Mouse (Mus musculus) liver, adult 2 months (tissue): ENCODE data around the gene Nol12. TPM values are rescaled to one million over a fixed set of nuclear protein-coding genes. Genes with fewer than 3 reads are reported as not detected.

Source experiments
- DNase-seq: peaks from one replicate; pipeline ENCODE4 v3.0.0-alpha.2; 2011; ENCODE audit warnings: low read depth, low spot score; ENCODE audit errors: extremely low read depth
- H3K27ac ChIP-seq: fragments of 200-500 bp; replicated peaks from 2 replicates; pipeline ENCODE4 v1.5.1; 2012; ENCODE audit warnings: low read depth, mild to moderate bottlenecking, control low read depth, inconsistent platforms, low read length; ENCODE audit not compliant: insufficient read depth
- H3K27me3 ChIP-seq: fragments of 200-500 bp; 2 replicates; pipeline ENCODE4 v1.6.1; 2012; ENCODE audit warnings: mild to moderate bottlenecking, moderate library complexity, low read length, inconsistent platforms; ENCODE audit not compliant: control insufficient read depth, insufficient read depth
- H3K36me3 ChIP-seq: fragments of 200-500 bp; 2 replicates; pipeline ENCODE4 v1.6.1; 2012; ENCODE audit warnings: low read length, inconsistent platforms; ENCODE audit not compliant: control insufficient read depth, insufficient read depth
- H3K4me1 ChIP-seq: fragments of 200-500 bp; 2 replicates; pipeline ENCODE4 v1.6.1; 2011; ENCODE audit warnings: low read length; ENCODE audit not compliant: control insufficient read depth, insufficient read depth
- H3K4me3 ChIP-seq: fragments of 200-500 bp; 2 replicates; pipeline ENCODE4 v1.5.1; 2011; ENCODE audit warnings: low read depth, mild to moderate bottlenecking, control low read depth, low read length, moderate library complexity; ENCODE audit not compliant: insufficient read depth
- H3K79me2 ChIP-seq: fragments of 200-500 bp; 2 replicates; pipeline ENCODE4 v1.6.1; 2012; ENCODE audit warnings: inconsistent platforms, mild to moderate bottlenecking, low read length, moderate library complexity; ENCODE audit not compliant: control insufficient read depth, insufficient read depth
- H3K9ac ChIP-seq: fragments of 200-500 bp; 2 replicates; pipeline ENCODE4 v1.6.1; 2012; ENCODE audit warnings: low read depth, mild to moderate bottlenecking, control low read depth, inconsistent platforms, low read length
- CTCF ChIP-seq: fragments of 200-500 bp; IDR thresholded peaks from 2 replicates; pipeline ENCODE4 v1.5.1; 2011; ENCODE audit warnings: low read depth, low read length, control low read depth
- POLR2A ChIP-seq: fragments of 200-500 bp; IDR thresholded peaks from 2 replicates; pipeline ENCODE4 v1.6.1; 2011; ENCODE audit warnings: low read length, control low read depth; ENCODE audit not compliant: insufficient read depth; ENCODE audit errors: extremely low read depth
- WGBS: fragments of 180-500 bp; shearing (Covaris S2); methylation state at CpG from one replicate; pipeline ENCODE4 v1.1.7; 2018; 5-methylcytosine and 5-hydroxymethylcytosine counted together
- polyA plus RNA-seq: library from polyadenylated mRNA; depleted of rRNA; stranded (reverse); fragments of >200 nt; gene quantifications from 2 replicates; pipeline ENCODE4 v1.2.3, GENCODE M21; 2012
- total RNA-seq: library from RNA; depleted of rRNA; stranded (reverse); fragments of >200 nt; gene quantifications from 2 replicates; pipeline ENCODE4 v1.2.3, GENCODE M21; 2014

The Nol12 gene
- total and polyA plus RNA-seq, 2 experiments, result 5.3 to 13.1 TPM

DNA sequence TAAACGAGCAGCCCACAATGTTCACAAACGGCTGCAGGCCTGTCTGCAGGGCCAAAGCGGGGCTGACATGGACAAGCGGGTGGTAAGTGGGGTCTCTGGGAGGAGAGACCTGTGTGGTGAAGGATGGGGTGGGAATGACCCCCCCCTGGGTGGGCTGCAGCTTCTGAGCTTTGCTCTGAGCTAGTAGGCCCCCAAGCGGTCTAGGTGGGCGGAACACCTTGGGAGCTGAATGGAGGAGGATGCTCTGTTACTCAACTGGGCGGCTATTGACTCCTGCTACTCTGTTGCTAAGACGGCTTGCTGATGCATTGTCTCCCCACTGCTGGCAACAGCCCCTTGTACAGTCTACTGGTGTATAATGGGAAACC, 33.3 kb upstream of the Nol12 start:
- Histone ChIP-seq H3K27me3 (no peaks in the 10 kb centered on the region), H3K36me3 (no peaks in the 10 kb centered on the region), H3K27ac (no peak overlapping the region), H3K4me3 (no peak overlapping the region), H3K9ac (no peak overlapping the region), H3K4me1 (no peaks in the 10 kb centered on the region; the same call in 1 of the 2 replicates), H3K79me2 (no peaks in the 10 kb centered on the region)
- TF ChIP-seq POLR2A (no peak), CTCF (no peak)
- 85% methylated on average over 8 of the region's 8 CpGs for WGBS
- DNase-seq, result no peak

DNA sequence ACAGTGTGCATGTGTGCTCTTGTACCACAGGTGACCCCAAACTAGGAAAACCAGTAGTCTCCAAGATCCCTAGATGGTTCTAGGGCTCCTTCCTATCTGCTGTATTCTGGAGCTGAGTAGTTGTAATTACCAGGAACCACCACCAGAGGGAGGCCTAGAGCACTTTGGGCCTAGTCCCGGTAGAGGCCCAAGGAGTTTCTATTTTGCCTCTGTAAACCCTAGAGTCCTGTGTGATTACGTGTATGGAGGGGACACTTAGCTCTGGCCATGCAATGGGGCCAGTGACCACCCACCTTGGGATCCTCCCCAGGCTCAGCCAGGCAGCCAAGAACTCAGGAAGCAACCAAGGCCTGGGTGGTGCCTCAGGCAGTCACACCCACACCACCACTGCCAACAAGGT, 31.5 kb upstream of the Nol12 start:
- peak; percentile 46 for DNase-seq
- no peak for TF ChIP-seq POLR2A
- TF ChIP-seq CTCF, result peak; percentile 76
- Histone ChIP-seq H3K36me3 (no peaks in the 10 kb centered on the region), H3K9ac (no peak overlapping the region), H3K4me3 (no peak overlapping the region), H3K4me1 (no peaks in the 10 kb centered on the region; the same call in 1 of the 2 replicates), H3K27ac (no peak overlapping the region), H3K27me3 (no peaks in the 10 kb centered on the region), H3K79me2 (no peaks in the 10 kb centered on the region)
- 2% methylated on average over 2 of the region's 2 CpGs for WGBS

DNA sequence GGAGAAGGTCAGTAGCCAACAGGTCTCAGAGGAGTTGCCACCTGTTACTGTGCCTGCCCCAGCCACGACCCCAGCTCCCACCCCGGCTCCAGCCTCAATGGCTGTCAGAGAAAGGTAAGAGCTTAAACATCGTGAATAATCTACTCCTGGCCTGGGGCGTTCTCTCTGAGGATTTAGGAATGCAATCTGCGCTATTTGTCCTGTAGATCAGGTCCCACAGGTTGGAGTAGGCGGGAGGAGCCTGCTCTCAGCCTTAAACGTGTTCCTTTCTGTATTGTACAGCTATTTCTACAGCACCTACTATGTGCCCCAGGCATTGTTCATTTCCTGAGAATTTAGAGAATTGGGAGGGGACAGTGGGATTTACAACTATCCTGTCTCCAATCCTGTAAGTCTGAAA, 26.3 kb upstream of the Nol12 start:
- no peaks in the 10 kb centered on the region for H3K27me3 ChIP-seq
- no peak for DNase-seq
- 91% methylated on average over 7 of the region's 7 CpGs for whole genome bisulfite sequencing
- H3K4me3 ChIP-seq, result no peak overlapping the region
- H3K27ac ChIP-seq, result no peak overlapping the region
- no peak for TF ChIP-seq CTCF
- no peak for TF ChIP-seq POLR2A
- no peak overlapping the region for H3K9ac ChIP-seq
- H3K36me3 ChIP-seq, result no peaks in the 10 kb centered on the region
- no peaks in the 10 kb centered on the region for H3K79me2 ChIP-seq
- no peaks in the 10 kb centered on the region for H3K4me1 ChIP-seq

DNA sequence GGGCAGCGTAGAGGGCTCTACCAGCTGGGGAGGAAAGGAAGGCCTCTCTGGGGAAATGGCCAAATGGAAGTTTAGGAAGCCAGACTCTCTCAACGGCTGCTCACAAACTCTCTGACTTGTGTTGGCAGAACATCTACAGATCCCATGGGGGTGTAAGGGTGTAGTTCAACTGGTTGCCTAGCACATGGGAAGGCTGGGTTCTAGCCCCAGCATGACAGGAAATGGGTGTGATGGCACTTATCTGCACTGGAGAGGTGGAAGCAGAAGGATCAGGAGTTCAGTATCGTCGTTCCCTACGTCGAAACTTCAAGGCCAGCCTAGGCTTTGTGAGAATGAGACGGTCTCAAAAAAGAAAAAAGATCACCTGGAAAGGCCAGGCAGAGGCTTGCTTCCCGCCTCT, 25.8 kb upstream of the Nol12 start:
- Histone ChIP-seq H3K27me3 (0 out of 2 replicates have a peak, but pooled peaks cover under 1% of the 10 kb centered on the region), H3K36me3 (no peaks in the 10 kb centered on the region), H3K9ac (no peak overlapping the region), H3K4me1 (no peaks in the 10 kb centered on the region), H3K79me2 (no peaks in the 10 kb centered on the region), H3K27ac (no peak overlapping the region), H3K4me3 (no peak overlapping the region)
- no peak for DNase-seq
- TF ChIP-seq POLR2A (no peak), CTCF (no peak)
- WGBS, result 78% methylated on average over 8 of the region's 8 CpGs

DNA sequence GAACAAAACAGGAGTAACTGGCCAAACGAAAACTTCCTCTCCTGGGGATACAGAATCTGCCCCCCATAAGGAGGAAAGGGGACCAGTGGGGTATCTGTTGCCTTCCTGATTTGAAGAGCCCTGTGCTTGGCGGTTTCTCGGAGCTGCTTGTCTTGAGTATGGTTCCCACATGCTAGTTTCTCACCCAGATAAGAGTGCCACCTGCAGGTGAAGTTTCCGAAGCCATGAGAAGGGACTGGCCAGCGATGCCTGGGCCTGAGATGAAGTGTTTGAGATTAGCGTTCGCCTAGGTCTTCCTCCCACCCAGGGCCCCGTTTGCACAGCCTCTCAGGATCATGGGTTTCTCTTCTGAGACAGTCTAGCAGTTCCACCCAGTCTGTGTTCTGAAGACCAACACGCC, 22.7 kb upstream of the Nol12 start:
- no peaks in the 10 kb centered on the region for H3K36me3 ChIP-seq
- TF ChIP-seq POLR2A (no peak), CTCF (no peak)
- no peak overlapping the region for H3K9ac ChIP-seq
- 0 out of 2 replicates have a peak, but pooled peaks cover 5% of the 10 kb centered on the region for H3K27me3 ChIP-seq
- no peak overlapping the region for H3K4me3 ChIP-seq
- H3K27ac ChIP-seq, result no peak overlapping the region
- peaks cover 5% of the 10 kb centered on the region; the same call in 1 of the 2 replicates for H3K4me1 ChIP-seq
- no peak for DNase-seq
- H3K79me2 ChIP-seq, result no peaks in the 10 kb centered on the region
- WGBS, result 70% methylated on average over 9 of the region's 9 CpGs

DNA sequence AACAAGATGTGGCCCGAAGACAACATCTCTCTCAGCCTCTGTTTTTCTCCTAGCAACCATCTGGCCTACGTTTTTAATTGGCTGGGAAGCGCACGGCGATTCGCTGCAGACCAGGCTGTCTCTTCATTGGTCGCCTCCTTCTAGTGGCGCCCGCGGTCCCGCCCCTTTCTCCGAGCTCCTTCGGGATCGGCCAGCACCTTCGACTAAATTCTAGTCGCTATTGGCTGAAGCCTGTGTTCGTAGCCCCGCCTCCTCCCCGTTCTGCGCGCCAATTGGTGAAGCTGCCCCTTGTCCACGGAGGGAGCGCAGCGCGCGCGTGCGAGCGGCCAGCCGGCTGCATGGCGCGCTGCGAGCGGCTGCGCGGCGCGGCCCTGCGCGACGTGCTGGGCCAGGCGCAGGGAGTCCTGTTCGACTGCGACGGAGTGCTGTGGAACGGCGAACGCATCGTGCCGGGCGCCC, 21.1 kb upstream of the Nol12 start, which contains the start of gene Pdxp:
Gene Pdxp, plus strand, starts transcription at position 288 of the 459 bp plus-strand sequence.
- WGBS, result 3% methylated on average over 51 of the region's 51 CpGs

More for the DNA sequence above, 21.1 kb upstream of the Nol12 start, which contains the start of gene Pdxp:
- Histone ChIP-seq H3K27me3 (0 out of 2 replicates have a peak, but pooled peaks cover 5% of the 10 kb centered on the region), H3K36me3 (no peaks in the 10 kb centered on the region), H3K9ac (peak within 1 kb of the TSS; percentile 54), H3K4me3 (peak within 1 kb of the TSS; percentile 49; the same call in 1 of the 2 replicates), H3K27ac (no peak within 1 kb of the TSS), H3K79me2 (no peaks in the 10 kb centered on the region), H3K4me1 (peaks cover 5% of the 10 kb centered on the region; the same call in 1 of the 2 replicates)
- peak; percentile 71 for DNase-seq
- TF ChIP-seq POLR2A, result no peak
